Mouse (Mus musculus): ENCODE data around the gene Wars. TPM values are rescaled to one million over a fixed set of nuclear protein-coding genes. Genes with fewer than 3 reads are reported as not detected.
"Not testable (repeated sequence)": the region's sequence is repeated elsewhere in the genome, so short reads cannot be mapped to it uniquely, and the experiment has no call there.

Wars gene
- total RNA-seq, 1 experiment from 2014 or later, result 50.3 TPM

DNA sequence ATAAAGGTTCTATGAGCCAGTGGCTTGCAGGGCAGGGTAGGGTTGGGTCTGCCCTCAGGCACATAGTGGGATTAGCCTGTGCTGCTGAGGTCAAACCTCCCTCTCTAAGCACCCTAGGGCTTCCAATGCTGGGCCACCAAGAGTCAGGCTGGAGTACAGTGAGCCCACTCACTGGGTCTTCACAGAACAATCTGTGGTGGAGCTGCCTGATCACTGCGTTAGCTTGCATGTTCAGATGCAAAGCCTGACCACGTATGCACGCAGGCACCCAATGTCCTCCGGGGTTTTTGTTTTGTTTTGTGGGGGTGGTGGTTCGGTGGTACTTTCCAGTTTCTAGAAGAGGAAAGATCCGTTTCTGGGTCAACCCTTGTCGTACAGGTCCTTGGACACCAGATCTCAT lies 36.9 kb downstream of the Wars start:
- DNase-seq, result no peak

- DNase-seq, result no peak
Observed at GRCm38 (mm10) chr12:108856186-108856585, 37.8 kb downstream of the Wars start.

- DNase-seq, result no peak
Observed at GRCm38 (mm10) chr12:108855081-108855480, 38.9 kb downstream of the Wars start.

- DNase-seq, result no peak
Observed at GRCm38 (mm10) chr12:108852822-108853221, 41.2 kb downstream of the Wars start.

GRCm38 (mm10) chr12:108850886-108851285 lies 43.1 kb downstream of the Wars start:
- DNase-seq, result no peak

GRCm38 (mm10) chr12:108850129-108850528 lies 43.8 kb downstream of the Wars start:
- no peak for DNase-seq

- DNase-seq, result no peak
Observed at GRCm38 (mm10) chr12:108849488-108850022, 44.4 kb downstream of the Wars start.

GRCm38 (mm10) chr12:108848033-108848432 lies 45.9 kb downstream of the Wars start:
- not testable (repeated sequence) for DNase-seq

- peak; percentile 69 for DNase-seq
Observed at GRCm38 (mm10) chr12:108842663-108843062, 51.3 kb downstream of the Wars start.

GRCm38 (mm10) chr12:108841181-108841580 lies 52.8 kb downstream of the Wars start:
- no peak for DNase-seq

- DNase-seq, result no peak
Observed at GRCm38 (mm10) chr12:108836722-108837121, 57.3 kb downstream of the Wars start.

GRCm38 (mm10) chr12:108835840-108836409 lies 58.0 kb downstream of the Wars start, which contains the start of the genes Slc25a29 and Slc25a47:
Gene Slc25a29 (minus strand): TSS chr12:108835883.
Gene Slc25a47 (plus strand): TSS chr12:108836046.
- DNase-seq, result peak; percentile 98

GRCm38 (mm10) chr12:108835208-108835839 lies 58.6 kb downstream of the Wars start:
- no peak for DNase-seq

DNA sequence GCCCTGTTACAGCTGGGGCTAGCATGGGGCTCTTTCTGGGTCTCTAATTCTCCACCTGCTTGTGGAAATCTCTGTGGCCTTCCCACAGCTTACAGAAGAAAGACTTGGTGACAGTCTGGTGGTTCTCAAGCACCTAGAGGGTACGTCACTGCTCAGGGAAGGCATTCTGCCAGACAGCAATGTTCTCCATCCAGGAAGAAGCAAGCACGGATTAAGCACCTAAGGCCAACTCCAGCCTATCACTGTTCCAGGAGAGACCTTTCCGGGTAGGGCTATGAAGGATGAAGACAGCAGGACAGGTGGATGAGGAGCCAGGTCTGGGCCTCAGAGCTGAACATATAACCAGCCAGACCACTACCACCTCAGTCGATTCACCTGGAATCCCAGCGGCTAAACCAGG lies 59.2 kb downstream of the Wars start:
- no peak for DNase-seq

DNA sequence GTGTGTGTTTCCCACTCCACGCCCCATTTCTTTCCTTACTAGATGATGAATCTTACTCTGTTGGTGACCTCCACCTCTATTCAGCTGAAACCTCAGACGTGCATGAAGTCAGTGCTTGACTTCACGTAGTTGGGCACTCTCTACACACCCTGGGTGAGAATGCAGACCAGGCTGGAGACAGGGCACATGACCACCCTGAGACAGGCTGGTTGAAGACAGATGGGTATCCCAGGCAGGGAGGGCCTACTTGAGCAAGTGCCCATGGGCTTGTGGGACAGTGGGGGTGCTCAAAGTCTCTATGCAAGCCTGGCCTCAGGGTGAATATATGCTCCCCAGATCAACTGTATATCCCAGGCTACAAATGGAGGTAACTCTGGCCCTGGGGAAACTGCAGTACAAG lies 59.6 kb downstream of the Wars start:
- DNase-seq, result no peak

GRCm38 (mm10) chr12:108833408-108833807 lies 60.6 kb downstream of the Wars start:
- no peak for DNase-seq

DNA sequence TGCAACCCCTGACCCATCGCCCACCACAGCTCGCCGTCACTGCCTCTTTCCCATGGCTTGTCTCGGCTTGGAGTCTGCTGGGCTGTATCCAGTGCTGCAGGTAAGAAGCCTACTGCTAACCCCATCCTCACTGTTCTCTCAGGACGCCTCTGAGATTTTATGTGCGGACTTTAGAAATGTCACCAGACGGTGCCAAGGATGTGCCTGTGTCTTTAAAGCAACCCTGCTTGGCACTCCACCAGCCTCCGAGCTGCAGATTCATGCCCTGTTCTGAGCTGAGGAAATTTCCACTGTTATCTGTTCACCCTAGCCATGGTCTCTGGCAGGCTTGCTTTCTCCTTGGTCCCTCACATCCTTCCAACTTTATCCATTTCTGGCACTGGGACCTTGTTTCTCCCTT lies 61.1 kb downstream of the Wars start:
- peak; percentile 85 for DNase-seq

- DNase-seq, result peak; percentile 97
Observed at GRCm38 (mm10) chr12:108831966-108832643, 61.9 kb downstream of the Wars start.

DNA sequence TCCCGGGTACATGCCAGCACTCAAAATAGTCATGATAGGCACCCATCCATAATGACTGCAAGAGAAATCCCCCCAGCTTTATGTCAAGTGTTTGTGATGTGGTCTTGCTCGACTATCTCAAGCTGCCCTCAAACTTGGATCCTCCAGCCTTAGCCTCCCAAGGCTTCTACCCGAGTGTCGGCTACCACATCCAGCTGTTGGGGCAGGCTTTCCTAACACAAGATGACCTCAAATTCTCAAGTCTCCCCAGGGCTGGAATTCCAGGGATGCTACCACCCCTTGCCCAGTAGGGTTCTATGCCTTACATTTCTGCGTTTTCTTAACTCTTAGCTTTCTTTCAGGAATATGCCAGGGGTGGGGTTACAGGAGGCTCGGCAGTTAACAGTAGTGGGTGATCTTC lies 63.6 kb downstream of the Wars start:
- no peak for DNase-seq

- peak; percentile 51 for DNase-seq
Observed at GRCm38 (mm10) chr12:108829636-108830035, 64.3 kb downstream of the Wars start.

GRCm38 (mm10) chr12:108827641-108828040 lies 66.3 kb downstream of the Wars start:
- DNase-seq, result no peak

- DNase-seq, result no peak
Observed at GRCm38 (mm10) chr12:108826958-108827535, 66.9 kb downstream of the Wars start.

All from adrenal gland, postnatal 14 days (tissue).